Mouse (Mus musculus) G1E-ER4 (cell line): ENCODE measurements around the gene Scd3. TPM values are rescaled to one million over a fixed set of nuclear protein-coding genes. Genes with fewer than 3 reads are reported as not detected.

Experiments used
- GATA1 ChIP-seq: IDR thresholded peaks from one replicate; pipeline ENCODE4 v1.8.0; 2012; ENCODE audit warnings: low read length, inconsistent platforms
- polyA plus RNA-seq: library from polyadenylated mRNA; stranded (reverse); fragments of >175 nt; gene quantifications from 2 replicates; pipeline ENCODE4 v1.2.3, GENCODE M21; 2012

Scd3 gene
- polyA plus RNA-seq, 1 experiment: not detected

- TF ChIP-seq GATA1: no peak
Observed at GRCm38 (mm10) chr19:44257377-44257966, 54.4 kb downstream of the Scd3 start.

GRCm38 (mm10) chr19:44259484-44259883 is 56.4 kb downstream of the Scd3 start:
- TF ChIP-seq GATA1: no peak

- TF ChIP-seq GATA1: no peak
Observed at GRCm38 (mm10) chr19:44260487-44260886, 57.4 kb downstream of the Scd3 start.

- TF ChIP-seq GATA1: no peak
Observed at GRCm38 (mm10) chr19:44261774-44262173, 58.7 kb downstream of the Scd3 start.

- TF ChIP-seq GATA1: no peak
Observed at GRCm38 (mm10) chr19:44263581-44263980, 60.5 kb downstream of the Scd3 start.

- no peak for TF ChIP-seq GATA1
Observed at GRCm38 (mm10) chr19:44264226-44264625, 61.2 kb downstream of the Scd3 start.

- no peak for TF ChIP-seq GATA1
Observed at GRCm38 (mm10) chr19:44265300-44265699, 62.2 kb downstream of the Scd3 start.

GRCm38 (mm10) chr19:44265911-44266337 is 62.9 kb downstream of the Scd3 start:
- TF ChIP-seq GATA1: no peak

GRCm38 (mm10) chr19:44266458-44266823 is 63.4 kb downstream of the Scd3 start:
- TF ChIP-seq GATA1: no peak

- TF ChIP-seq GATA1: no peak
Observed at GRCm38 (mm10) chr19:44266824-44267498, 63.9 kb downstream of the Scd3 start.

GRCm38 (mm10) chr19:44267499-44268002 is 64.5 kb downstream of the Scd3 start:
- TF ChIP-seq GATA1: no peak

GRCm38 (mm10) chr19:44273711-44274110 is 70.6 kb downstream of the Scd3 start:
- no peak for TF ChIP-seq GATA1

GRCm38 (mm10) chr19:44274452-44274851 is 71.4 kb downstream of the Scd3 start:
- no peak for TF ChIP-seq GATA1

- no peak for TF ChIP-seq GATA1
Observed at GRCm38 (mm10) chr19:44275418-44275817, 72.3 kb downstream of the Scd3 start.

GRCm38 (mm10) chr19:44276861-44277260 is 73.8 kb downstream of the Scd3 start:
- no peak for TF ChIP-seq GATA1

GRCm38 (mm10) chr19:44277931-44278330 is 74.9 kb downstream of the Scd3 start:
- no peak for TF ChIP-seq GATA1

GRCm38 (mm10) chr19:44280755-44281154 is 77.7 kb downstream of the Scd3 start:
- no peak for TF ChIP-seq GATA1

GRCm38 (mm10) chr19:44282534-44283156 is 79.6 kb downstream of the Scd3 start:
- TF ChIP-seq GATA1: no peak
